Mouse (Mus musculus): Measurements from ENCODE around the gene Shisa4.

- TF ChIP-seq CTCF (IDR thresholded peaks at IDR 0.05) = no peak
- TF ChIP-seq EP300 (IDR thresholded peaks at IDR 0.05; ENCODE audit: insufficient read depth, low read depth, low read length) = no peak
Observed at GRCm38 (mm10) chr1:135374175-135374867, 716 bp downstream of the Shisa4 start.
